Mouse (Mus musculus) hindbrain, postnatal 0 days (tissue): Measurements from ENCODE around the gene Amotl1. TPM values are rescaled to one million over a fixed set of nuclear protein-coding genes. Genes with fewer than 3 reads are reported as not detected.

Experiments
- ATAC-seq: fragments of 200-750 bp; cut with Nextera tagmentation; 2 replicates; pipeline ENCODE4 v1.8.0; 2017; ENCODE audit warnings: mild to moderate bottlenecking, moderate TSS enrichment, moderate library complexity
- DNase-seq: peaks from one replicate; pipeline ENCODE4 v3.0.0-alpha.2; 2015; ENCODE audit warnings: low spot score
- H3K27ac ChIP-seq: fragments of 300-500 bp; sonication (generic); 2 replicates; pipeline ENCODE4 v1.5.1; 2014; ENCODE audit warnings: mild to moderate bottlenecking
- H3K27me3 ChIP-seq: fragments of 300-500 bp; sonication (generic); 2 replicates; pipeline ENCODE4 v1.6.1; 2014; ENCODE audit warnings: low read length, mixed read lengths; ENCODE audit not compliant: insufficient read depth
- H3K36me3 ChIP-seq: fragments of 300-500 bp; sonication (generic); 2 replicates; pipeline ENCODE4 v1.6.1; 2014; ENCODE audit warnings: low read length, mixed read lengths; ENCODE audit not compliant: insufficient read depth
- H3K4me1 ChIP-seq: fragments of 300-500 bp; sonication (generic); 2 replicates; pipeline ENCODE4 v1.6.1; 2014; ENCODE audit warnings: antibody characterized with exemption, low read length, mixed read lengths; ENCODE audit not compliant: insufficient read depth
- H3K4me2 ChIP-seq: fragments of 300-500 bp; sonication (generic); 2 replicates; pipeline ENCODE4 v1.6.1; 2014; ENCODE audit warnings: low read depth, mild to moderate bottlenecking, low read length, moderate library complexity, mixed read lengths
- H3K4me3 ChIP-seq: fragments of 300-500 bp; sonication (generic); 2 replicates; pipeline ENCODE4 v1.5.1; 2014; ENCODE audit warnings: low read length
- H3K9ac ChIP-seq: fragments of 300-500 bp; sonication (generic); replicated peaks from 2 replicates; pipeline ENCODE4 v1.6.1; 2014; ENCODE audit warnings: mild to moderate bottlenecking, low read length, moderate library complexity, mixed read lengths
- H3K9me3 ChIP-seq: fragments of 300-500 bp; sonication (generic); 2 replicates; pipeline ENCODE4 v1.6.1; 2016; ENCODE audit warnings: low read length, mixed read lengths
- CTCF ChIP-seq: IDR thresholded peaks from 2 replicates; pipeline ENCODE4 v1.5.1; 2016; ENCODE audit warnings: antibody characterized with exemption, control low read depth, low read depth
- whole genome bisulfite sequencing: fragments of 180-500 bp; shearing (Covaris S2); extraction: QIAGEN DNeasy Blood & Tissue Kit; methylation state at CpG from one replicate; pipeline ENCODE4 v1.1.7; 2014; 5-methylcytosine and 5-hydroxymethylcytosine counted together
- polyA plus RNA-seq: library from polyadenylated mRNA; unstranded; fragments of >200 nt; fragmentation: Nextera tagmentation; extraction: Ambion mirVana; gene quantifications from 2 replicates; pipeline ENCODE4 v1.2.1, GENCODE M21; 2015
- total RNA-seq: library from RNA; depleted of rRNA; stranded (reverse); fragments of >200 nt; gene quantifications from 2 replicates; pipeline ENCODE4 v1.2.3, GENCODE M21; 2014

Amotl1 gene
- total and polyA plus RNA-seq, 2 experiments from 2014 or later, result 4.4 to 27.0 TPM

- Histone ChIP-seq H3K27me3 (no peaks in the 10 kb centered on the region), H3K27ac (no peak overlapping the region), H3K4me2 (no peak overlapping the region), H3K4me1 (peaks cover 7% of the 10 kb centered on the region; the same call in 1 of the 2 replicates), H3K4me3 (no peak overlapping the region), H3K9me3 (no peaks in the 10 kb centered on the region), H3K9ac (no peak overlapping the region), H3K36me3 (no peaks in the 10 kb centered on the region)
- TF ChIP-seq CTCF, result no peak
- DNase-seq (no peak), ATAC-seq (no peak)
- 59% methylated on average over 6 of the region's 6 CpGs for WGBS
Observed at GRCm38 (mm10) chr9:14643328-14643727, 1.5 kb downstream of the Amotl1 start.

GRCm38 (mm10) chr9:14642251-14643021 is 2.4 kb downstream of the Amotl1 start:
- H3K9me3 ChIP-seq, result no peaks in the 10 kb centered on the region
- peak overlapping the region; percentile 6; the same call in 1 of the 2 replicates for H3K27ac ChIP-seq
- 34% methylated on average over 5 of the region's 5 CpGs for WGBS
- peak; percentile 39; the same call in 1 of the 2 replicates for ATAC-seq
- H3K4me3 ChIP-seq, result no peak overlapping the region
- no peak for DNase-seq
- no peak overlapping the region for H3K4me2 ChIP-seq
- H3K4me1 ChIP-seq, result peaks cover 7% of the 10 kb centered on the region; the same call in 1 of the 2 replicates
- H3K27me3 ChIP-seq, result no peaks in the 10 kb centered on the region
- no peak overlapping the region for H3K9ac ChIP-seq
- no peak for TF ChIP-seq CTCF
- no peaks in the 10 kb centered on the region for H3K36me3 ChIP-seq

DNA sequence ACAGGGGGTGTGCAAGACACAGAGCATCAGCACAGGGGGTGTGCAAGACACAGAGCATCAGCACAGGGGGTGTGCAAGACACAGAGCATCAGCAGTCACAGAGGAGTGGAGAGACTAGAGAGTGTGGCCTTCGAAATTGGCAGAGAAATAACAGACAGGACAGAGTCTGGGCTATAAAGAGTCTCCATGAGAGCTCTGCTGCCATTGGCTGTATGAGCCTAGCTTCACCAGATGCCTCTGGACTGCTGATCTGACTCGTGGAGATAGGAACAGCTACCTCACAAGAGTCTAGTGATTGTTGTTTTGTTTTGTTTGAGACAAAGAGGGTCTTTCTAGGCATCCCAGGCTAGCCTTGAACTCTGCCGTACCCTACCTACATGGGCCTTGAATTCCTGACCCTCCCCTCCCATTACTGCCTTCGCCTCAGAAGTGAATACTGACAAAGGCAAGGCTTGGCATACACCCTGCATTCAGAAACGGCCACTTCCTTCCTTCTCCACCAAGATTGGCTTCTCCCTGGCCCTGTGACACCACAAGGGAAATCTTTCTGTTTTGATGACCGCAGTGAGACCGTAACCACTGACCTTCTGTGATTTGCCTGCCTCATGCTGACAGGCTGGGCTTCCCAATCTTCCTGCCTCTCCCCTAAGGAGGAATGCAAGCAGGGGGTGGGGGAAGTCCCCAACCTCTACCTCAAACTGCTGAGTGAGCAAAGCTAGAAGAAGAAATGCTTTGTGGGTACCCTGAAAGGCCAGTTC is 3.4 kb downstream of the Amotl1 start:
- DNase-seq (no peak), ATAC-seq (peak; percentile 31; the same call in 1 of the 2 replicates)
- H3K4me1 ChIP-seq, result peaks cover 7% of the 10 kb centered on the region; the same call in 1 of the 2 replicates
- 50% methylated on average over 7 of the region's 7 CpGs for WGBS
- H3K9ac ChIP-seq, result no peak overlapping the region
- H3K9me3 ChIP-seq, result no peaks in the 10 kb centered on the region
- no peaks in the 10 kb centered on the region for H3K27me3 ChIP-seq
- no peak for TF ChIP-seq CTCF
- no peak overlapping the region for H3K4me3 ChIP-seq
- H3K36me3 ChIP-seq, result no peaks in the 10 kb centered on the region
- H3K27ac ChIP-seq, result no peak overlapping the region
- H3K4me2 ChIP-seq, result no peak overlapping the region

DNA sequence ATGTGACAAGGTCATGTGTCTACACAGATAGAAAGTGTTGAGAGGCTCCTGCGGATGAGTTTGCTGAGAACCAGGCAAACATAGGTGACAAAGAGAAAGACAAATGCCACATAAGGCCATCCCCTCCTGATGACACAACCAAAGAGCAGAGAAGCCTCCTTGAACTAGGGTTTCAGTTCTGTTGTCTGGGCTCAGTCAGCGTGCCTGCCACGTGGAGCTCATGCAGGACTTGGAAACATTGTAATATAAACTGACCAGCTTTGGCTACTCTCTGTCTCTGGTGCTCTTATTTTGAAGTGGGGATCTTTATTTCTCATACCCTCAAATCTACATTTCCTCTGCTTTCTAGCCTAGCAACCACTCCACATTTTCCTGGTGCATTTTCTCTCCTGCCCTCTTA is 8.6 kb downstream of the Amotl1 start:
- TF ChIP-seq CTCF, result no peak
- H3K27ac ChIP-seq, result no peak overlapping the region
- H3K27me3 ChIP-seq, result no peaks in the 10 kb centered on the region
- H3K4me1 ChIP-seq, result peaks cover 8% of the 10 kb centered on the region; the same call in 1 of the 2 replicates
- H3K4me3 ChIP-seq, result no peak overlapping the region
- DNase-seq (no peak), ATAC-seq (no peak)
- no peak overlapping the region for H3K4me2 ChIP-seq
- no peaks in the 10 kb centered on the region for H3K9me3 ChIP-seq
- 75% methylated on average over 3 of the region's 3 CpGs for WGBS
- no peaks in the 10 kb centered on the region for H3K36me3 ChIP-seq
- H3K9ac ChIP-seq, result no peak overlapping the region

GRCm38 (mm10) chr9:14635551-14635950 is 9.3 kb downstream of the Amotl1 start:
- Histone ChIP-seq H3K9ac (no peak overlapping the region), H3K27me3 (no peaks in the 10 kb centered on the region), H3K9me3 (no peaks in the 10 kb centered on the region), H3K36me3 (no peaks in the 10 kb centered on the region), H3K4me1 (peaks cover 8% of the 10 kb centered on the region; the same call in 1 of the 2 replicates), H3K27ac (no peak overlapping the region), H3K4me3 (no peak overlapping the region), H3K4me2 (no peak overlapping the region)
- TF ChIP-seq CTCF, result no peak
- 59% methylated on average over 7 of the region's 7 CpGs for WGBS
- DNase-seq, result no peak
- ATAC-seq, result no peak

- H3K4me3 ChIP-seq, result peak overlapping the region; percentile 14; the same call in 1 of the 2 replicates
- H3K9me3 ChIP-seq, result no peaks in the 10 kb centered on the region
- H3K36me3 ChIP-seq, result no peaks in the 10 kb centered on the region
- ATAC-seq, result peak; percentile 84
- H3K27ac ChIP-seq, result no peak overlapping the region
- H3K4me2 ChIP-seq, result peak overlapping the region; percentile 45
- DNase-seq, result peak; percentile 70
- WGBS, result 10% methylated on average over 15 of the region's 15 CpGs
- H3K4me1 ChIP-seq, result peaks cover 8% of the 10 kb centered on the region; the same call in 1 of the 2 replicates
- H3K9ac ChIP-seq, result no peak overlapping the region
- H3K27me3 ChIP-seq, result no peaks in the 10 kb centered on the region
- TF ChIP-seq CTCF, result no peak
Observed at GRCm38 (mm10) chr9:14634155-14634554, 10.7 kb downstream of the Amotl1 start.
